Mouse (Mus musculus): ENCODE results near the gene Rbfox3.

Rbfox3 gene

DNA sequence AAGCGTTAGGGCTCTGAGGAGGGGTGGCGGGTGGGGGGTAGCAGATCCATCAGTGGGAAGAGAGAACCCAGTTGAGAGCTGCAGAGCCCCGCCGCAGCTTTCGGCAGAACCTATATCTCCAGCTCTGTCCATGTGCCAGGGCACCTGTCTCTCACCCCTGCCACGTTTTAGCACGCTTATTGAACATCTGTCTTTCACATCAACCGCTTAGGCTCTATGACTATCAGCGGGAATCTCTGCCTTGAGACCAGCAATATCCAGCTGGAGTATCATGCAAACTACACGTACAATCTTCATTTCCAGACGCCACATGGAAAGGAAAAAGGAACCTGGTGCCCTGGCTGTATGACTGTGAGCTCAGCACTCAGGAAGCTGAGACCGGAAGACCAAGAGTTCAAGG is 182.6 kb downstream of the Rbfox3 start:
- no peak for DNase-seq (ENCODE audit: low read depth, low spot score)

GRCm38 (mm10) chr11:118728083-118728551 is 183.3 kb downstream of the Rbfox3 start:
- no peak for DNase-seq (ENCODE audit: low read depth, low spot score)

- no peak for DNase-seq (ENCODE audit: low read depth, low spot score)
These were observed 185.0 kb downstream of the Rbfox3 start for GRCm38 (mm10) chr11:118726430-118726829.

GRCm38 (mm10) chr11:118724423-118724822 is 187.0 kb downstream of the Rbfox3 start:
- no peak for DNase-seq (ENCODE audit: low read depth, low spot score)

DNA sequence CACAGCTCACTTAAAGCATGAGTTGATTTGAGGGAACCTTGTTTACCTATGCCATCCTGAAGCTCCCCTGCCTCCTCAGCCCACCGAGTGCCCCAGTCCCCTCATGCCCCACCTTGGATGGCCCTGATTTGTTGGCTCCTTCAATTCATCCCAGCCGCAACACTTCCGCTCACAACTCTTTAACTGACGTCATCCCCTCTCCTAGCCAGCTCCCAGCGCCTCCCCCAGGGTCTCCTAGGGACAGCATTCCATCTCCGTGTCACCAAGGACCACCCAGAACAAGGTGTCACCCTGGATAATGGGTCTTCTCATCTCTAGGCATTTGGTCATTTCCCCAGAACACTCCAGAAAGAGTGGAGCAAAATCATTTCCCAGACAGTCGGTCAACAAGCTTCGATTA is 188.2 kb downstream of the Rbfox3 start:
- DNase-seq (ENCODE audit: low read depth, low spot score): no peak

- DNase-seq (ENCODE audit: low read depth, low spot score): no peak
These were observed 189.5 kb downstream of the Rbfox3 start for GRCm38 (mm10) chr11:118721898-118722297.

DNA sequence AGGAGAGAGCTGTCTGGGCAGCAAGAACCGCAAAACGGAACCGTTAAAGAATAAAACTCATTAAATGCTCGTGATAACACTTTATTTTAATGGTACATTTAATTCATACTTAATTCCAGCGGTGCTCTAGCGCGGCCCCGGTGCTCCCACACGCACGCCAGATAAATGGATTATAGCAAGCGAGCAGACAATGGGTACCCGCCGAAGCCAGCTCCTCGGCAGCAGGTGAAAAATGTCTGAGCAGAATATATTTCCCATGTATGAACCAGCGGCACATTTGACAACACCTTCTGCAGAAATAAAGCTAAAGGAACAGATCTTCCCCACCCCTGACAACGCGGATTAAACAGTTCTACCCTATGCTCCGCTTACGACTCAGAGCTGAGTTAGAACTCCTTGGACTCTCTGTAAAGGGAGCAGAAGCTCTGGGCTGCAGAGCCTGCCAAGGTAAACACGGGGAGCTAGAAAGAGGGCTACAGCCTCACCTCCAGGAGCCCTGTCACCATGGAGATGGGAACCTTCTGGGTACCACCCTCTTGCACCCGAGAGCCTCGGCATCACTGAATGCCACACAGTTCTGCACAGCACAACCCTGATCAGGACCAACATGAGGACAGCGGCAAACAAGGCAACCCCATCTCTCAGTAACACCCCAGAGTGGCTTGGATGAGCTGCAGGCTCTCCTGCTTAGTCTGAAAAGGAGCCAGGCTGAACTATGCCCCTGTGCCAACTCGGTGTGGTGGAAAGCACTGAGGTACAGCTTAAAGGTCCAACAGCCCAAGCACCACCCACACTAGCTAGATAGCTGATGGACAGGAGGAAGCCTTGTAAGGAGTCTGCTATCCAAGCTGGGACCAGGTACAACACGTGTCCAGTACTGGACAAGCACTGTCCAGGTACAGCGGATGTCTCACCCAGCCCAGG is 196.5 kb downstream of the Rbfox3 start:
- DNase-seq (ENCODE audit: low read depth, low spot score): no peak

- no peak for DNase-seq (ENCODE audit: low read depth, low spot score)
These were observed 198.6 kb downstream of the Rbfox3 start for GRCm38 (mm10) chr11:118712761-118713160.

DNA sequence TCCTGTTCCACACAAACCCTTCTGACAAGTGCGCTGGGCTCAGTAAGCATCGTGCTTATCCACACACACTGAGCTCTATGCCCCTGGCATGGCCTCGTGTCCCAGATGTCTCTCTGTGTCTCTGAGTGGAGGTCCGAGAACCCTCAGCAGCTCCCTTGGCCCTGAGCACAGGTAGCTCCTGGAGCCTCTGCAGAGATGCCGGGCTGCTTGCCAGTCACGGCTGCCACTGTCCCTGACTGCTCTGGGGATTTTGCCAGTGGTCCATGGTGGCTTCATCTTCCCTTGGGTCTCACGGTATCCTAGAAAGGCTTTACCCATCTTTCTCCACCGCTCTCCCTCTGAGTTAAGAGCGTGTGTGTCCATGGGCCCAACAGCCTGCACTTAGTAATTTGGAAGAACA is 199.3 kb downstream of the Rbfox3 start:
- no peak for DNase-seq (ENCODE audit: low read depth, low spot score)

GRCm38 (mm10) chr11:118710035-118710434 is 201.4 kb downstream of the Rbfox3 start:
- no peak for DNase-seq (ENCODE audit: low read depth, low spot score)

GRCm38 (mm10) chr11:118696226-118696930 is 215.0 kb downstream of the Rbfox3 start:
- no peak for DNase-seq (ENCODE audit: low read depth, low spot score)

DNA sequence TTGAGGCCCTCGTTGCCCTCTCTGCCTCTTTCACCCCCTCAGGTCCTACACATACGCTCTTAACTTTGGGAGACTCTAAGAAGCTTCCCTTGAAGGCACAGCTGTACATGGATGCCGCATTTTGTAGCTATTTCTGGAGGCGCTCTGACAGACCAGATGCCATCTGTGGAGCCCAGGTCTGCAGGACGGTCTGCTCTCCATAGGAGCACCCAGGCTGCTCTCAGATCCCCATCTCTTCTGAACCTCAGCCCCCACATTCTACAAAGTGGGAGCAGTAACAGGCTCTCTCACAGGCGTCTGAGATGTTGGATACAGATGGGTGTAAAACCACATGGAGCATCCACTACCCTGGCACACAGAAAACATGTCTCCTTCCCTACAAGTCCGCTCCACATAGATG is 218.1 kb downstream of the Rbfox3 start:
- DNase-seq (ENCODE audit: low read depth, low spot score): no peak

- DNase-seq (ENCODE audit: low read depth, low spot score): no peak
These were observed 221.1 kb downstream of the Rbfox3 start for GRCm38 (mm10) chr11:118690262-118690661.

DNA sequence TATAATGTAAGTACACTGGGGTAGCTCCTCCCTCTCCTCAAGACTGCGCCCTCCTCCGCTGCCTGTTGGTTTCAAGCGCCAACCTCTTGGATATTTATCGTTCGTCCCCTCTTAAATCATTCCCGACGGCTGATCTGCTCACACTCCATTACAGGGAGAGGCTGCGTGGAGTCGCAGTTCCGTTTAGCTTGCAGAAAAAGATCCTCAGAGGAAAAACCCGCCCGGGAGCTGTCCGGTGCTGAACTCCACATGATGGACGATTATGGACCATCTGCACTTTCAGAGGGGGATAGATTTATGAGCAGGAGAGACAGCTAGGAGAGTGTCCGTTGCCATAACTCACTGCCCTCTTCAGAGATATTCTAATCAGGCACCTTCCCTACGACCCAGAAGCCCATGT is 226.0 kb downstream of the Rbfox3 start:
- no peak for DNase-seq (ENCODE audit: low read depth, low spot score)

DNA sequence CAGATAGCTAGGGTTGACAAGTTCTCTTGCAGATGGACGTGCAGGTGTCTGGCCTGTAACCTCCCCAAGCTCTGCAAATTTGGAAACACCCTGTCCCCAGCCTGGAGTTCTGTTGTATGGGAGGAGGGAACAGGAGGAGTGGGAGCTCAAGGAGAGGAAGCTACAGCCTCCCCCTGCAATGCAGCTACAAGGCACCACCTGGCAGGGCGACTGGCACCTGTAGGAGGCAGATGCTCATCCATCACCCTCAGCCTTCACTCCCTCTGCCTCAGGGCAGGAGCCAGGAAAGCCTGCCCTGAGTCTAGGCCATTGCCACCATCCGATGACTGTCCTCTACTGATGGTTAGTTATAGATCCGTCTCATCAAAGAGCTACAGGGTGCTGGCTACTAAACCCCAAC is 226.7 kb downstream of the Rbfox3 start:
- no peak for DNase-seq (ENCODE audit: low read depth, low spot score)

DNA sequence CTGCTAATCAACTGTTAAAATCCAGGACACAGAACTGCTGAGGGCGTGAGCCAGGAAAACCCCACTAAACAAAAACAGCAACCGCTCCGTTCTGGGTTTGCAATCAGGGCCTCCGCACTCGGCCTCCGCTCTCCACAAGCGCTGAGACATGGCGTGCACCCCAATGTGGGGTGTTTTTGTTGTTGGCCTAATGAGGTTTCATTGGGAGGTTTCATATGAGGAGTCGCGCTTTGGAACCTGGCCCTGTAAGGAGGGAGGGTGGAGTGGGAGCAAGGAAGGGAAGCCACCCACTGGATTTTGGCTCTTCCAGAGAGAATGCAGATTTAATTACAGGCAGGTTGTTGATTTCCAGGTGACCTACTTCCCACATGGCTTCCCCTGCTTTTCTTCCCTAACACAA is 230.7 kb downstream of the Rbfox3 start:
- no peak for DNase-seq (ENCODE audit: low read depth, low spot score)

DNA sequence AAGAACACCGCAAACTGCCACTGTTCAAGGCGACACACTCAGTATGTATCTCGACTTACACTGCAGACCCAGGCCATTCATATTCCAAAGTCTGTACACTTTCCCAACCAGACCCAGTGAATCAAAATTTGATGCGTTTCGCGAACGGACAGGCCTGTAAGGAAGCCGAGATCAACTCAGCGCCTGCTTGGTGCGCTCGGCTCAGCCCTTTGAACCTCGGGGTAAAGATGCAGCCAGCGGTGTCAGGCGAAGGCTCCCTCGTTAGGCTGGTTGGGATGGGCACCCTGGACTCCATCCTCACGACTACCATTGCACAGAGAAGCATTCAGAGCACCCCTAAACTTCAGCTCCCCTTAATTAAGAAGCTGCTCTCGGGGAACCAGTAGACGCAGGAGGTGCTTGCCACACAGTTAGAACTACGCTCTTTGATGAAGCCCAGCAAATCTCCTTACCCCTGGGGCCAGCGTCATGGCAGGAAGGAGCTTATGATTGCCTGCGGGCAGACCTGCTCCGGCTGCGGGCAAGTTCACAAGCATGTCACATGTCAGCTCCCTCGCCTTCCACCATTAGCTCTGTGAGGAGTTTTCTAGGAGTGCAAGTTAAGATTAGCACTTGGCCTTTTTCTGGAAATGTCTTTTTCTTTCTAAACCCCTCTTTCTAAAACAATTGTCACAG is 231.5 kb downstream of the Rbfox3 start:
- no peak for DNase-seq (ENCODE audit: low read depth, low spot score)

DNA sequence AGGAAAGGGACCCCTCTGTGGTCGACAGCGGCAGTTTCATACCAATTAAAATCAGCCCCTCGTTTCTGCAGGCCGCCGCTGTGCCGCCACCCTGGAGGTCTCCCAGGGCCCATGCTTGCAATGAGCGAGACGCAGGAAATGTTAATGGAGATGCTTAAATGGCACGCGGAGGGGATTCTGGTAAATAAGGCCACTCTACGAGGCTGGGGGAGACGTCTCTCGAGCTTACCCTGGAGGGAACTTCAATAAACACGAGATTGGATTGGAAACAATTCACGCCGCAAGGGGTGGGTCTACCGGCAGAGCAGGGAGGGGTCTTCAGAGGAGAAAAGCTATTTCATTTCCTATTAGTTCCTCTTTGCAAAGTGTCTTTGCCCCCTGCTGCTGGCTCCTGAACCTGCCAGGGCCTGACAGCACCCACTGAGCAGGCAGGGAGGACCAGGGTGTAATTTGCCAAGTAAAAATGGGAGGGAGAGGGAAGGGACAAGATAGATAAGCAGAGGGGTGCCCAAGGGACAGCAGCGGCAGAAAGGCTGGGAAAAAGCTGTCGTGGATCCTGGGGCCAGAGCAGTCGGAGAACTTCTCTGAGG is 232.8 kb downstream of the Rbfox3 start:
- no peak for DNase-seq (ENCODE audit: low read depth, low spot score)

- DNase-seq (ENCODE audit: low read depth, low spot score): no peak
These were observed 234.1 kb downstream of the Rbfox3 start for GRCm38 (mm10) chr11:118677277-118677676.

DNA sequence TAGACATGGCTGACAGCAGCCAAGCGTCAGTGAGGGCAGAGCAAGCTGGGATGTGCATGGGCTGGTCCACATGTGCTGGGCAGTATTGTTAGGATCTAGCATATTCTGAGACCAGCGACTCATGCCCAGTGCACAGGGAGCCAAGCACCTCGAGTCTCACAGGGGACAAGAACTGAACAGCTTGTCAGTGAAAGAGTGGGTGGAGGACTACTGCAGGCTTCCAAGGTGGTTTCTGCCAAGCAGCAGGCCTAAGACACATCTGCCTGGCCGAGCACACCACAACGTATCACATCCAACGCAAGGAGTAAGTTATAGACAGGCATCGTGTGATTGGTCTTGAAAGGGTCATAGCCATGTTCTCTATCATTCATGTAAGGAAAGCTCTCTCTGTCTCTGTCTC is 235.0 kb downstream of the Rbfox3 start:
- DNase-seq (ENCODE audit: low read depth, low spot score): no peak

GRCm38 (mm10) chr11:118671958-118672357 is 239.4 kb downstream of the Rbfox3 start:
- no peak for DNase-seq (ENCODE audit: low read depth, low spot score)

GRCm38 (mm10) chr11:118671216-118671615 is 240.2 kb downstream of the Rbfox3 start:
- DNase-seq (ENCODE audit: low read depth, low spot score): no peak
